Mouse (Mus musculus) cerebellum, adult 9-11 months (tissue): Measurements from ENCODE around the gene A630010A05Rik.
"Not testable (repeated sequence)": the region's sequence is repeated elsewhere in the genome, so short reads cannot be mapped to it uniquely, and the experiment has no call there.

Source experiments
- DNase-seq: peaks from one replicate; pipeline ENCODE4 v3.0.0; 2022

The A630010A05Rik gene

DNA sequence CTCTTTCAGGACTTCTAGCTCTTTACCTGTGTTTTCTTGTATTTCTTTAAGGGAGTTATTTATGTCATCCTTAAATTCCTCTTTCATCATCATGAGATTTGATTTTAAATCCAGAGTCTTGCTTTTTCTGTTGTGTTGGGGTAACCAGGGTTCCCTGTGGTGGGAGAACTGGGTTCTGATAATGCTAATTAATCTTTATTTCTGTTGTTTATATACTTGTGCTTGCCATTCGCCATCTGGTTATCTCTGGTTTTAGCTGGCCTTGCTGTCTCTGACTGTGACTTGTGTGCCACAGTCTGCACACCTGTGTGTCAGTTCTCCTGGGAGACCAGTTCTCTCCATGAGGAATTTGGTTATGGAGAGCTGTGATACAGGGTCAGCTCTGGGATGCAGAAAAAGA is at the start of gene A630010A05Rik:
A630010A05Rik (plus strand) TSS at position 301 of the 400 bp plus-strand sequence.
- no peak for DNase-seq

DNA sequence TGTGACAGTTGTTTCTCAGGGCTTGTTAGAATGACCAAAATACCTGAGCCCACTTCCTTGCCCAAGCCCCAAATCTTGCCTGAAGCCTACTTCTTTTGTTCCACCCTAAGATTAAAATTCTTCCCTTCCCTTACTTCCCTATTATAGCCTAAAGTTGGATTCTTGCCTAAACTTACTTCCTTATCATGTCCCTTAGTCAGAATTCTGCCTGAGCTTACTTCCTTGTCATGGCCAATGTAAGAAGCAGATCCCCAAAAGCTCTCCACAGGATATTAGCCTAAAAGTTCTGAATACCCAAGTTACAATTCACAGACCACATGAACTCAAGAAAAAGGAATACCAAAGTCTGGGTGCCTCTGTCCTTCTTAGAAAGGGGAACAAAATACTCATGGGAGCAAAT is 26.4 kb upstream of the A630010A05Rik start:
- no peak for DNase-seq

GRCm38 (mm10) chr16:14557191-14557590 is 4.9 kb upstream of the A630010A05Rik start:
- not testable (repeated sequence) for DNase-seq
